Mouse (Mus musculus) C2C12 (cell line): ENCODE data around the gene Luzp1.

Experiments
- CTCF ChIP-seq: IDR thresholded peaks from one replicate; pipeline ENCODE4 v1.5.1; 2011; ENCODE audit not compliant: control insufficient read depth, insufficient read depth, insufficient read length
- MAX ChIP-seq: IDR thresholded peaks from one replicate; pipeline ENCODE4 v1.6.1; 2011; ENCODE audit warnings: mild to moderate bottlenecking, control low read depth
- MYOD1 ChIP-seq: IDR thresholded peaks from one replicate; pipeline ENCODE4 v1.6.1; 2011; ENCODE audit warnings: low read depth; ENCODE audit not compliant: control insufficient read depth, insufficient read length
- MYOG ChIP-seq: IDR thresholded peaks from one replicate; pipeline ENCODE4 v1.6.1; 2011; ENCODE audit not compliant: control insufficient read depth, insufficient read length; ENCODE audit errors: extremely low read depth
- USF1 ChIP-seq: IDR thresholded peaks from one replicate; pipeline ENCODE4 v1.6.1; 2011; ENCODE audit warnings: low read depth, mild to moderate bottlenecking, control low read depth, moderate library complexity

- TF ChIP-seq CTCF (no peak), MYOG (no peak), MAX (no peak), USF1 (no peak), MYOD1 (no peak)
Observed at GRCm38 (mm10) chr4:136456516-136457218, 12.9 kb upstream of the Luzp1 start.
